Mouse (Mus musculus) liver, embryonic 14.5 days (tissue): ENCODE results near the gene Tent4b.

Experiments
- CTCF ChIP-seq: IDR thresholded peaks from 2 replicates; pipeline ENCODE4 v1.5.1; 2016; ENCODE audit warnings: antibody characterized with exemption, low read depth, control low read depth
- EP300 ChIP-seq: IDR thresholded peaks from 2 replicates; pipeline ENCODE4 v1.6.1; 2016; ENCODE audit warnings: antibody characterized with exemption, low read depth

DNA sequence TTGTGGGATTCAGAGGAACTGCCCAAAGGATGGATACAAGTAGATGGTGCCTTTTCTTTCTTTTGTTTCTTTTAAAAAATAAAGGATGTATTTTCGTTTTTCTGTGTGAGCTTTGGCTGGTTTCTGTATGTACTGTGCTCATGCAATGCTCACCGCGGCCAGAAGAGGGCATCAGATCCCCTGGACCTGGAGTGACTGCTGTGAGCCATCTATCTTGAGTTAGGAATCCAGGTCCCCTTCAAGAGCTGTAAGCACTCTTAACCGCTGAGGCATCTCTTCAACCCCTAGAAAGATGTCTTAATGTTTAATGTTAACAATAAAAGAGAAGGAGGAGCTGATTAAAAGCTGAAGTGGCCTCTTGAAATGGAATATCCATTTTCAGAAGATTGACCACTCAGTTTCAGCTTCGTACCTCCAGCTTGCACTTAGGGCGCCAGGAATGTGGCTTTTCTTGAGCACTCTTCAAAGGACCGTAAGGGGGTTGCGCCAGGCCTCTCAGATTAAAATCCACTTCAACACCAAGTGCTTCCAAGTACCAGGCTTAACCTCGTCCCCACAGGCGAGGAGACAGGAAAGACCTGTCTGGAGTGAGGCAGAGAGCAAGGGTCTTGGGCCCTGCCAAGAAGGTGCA is 67.3 kb downstream of the Tent4b start:
- TF ChIP-seq CTCF (peak; percentile 91), EP300 (no peak)
